Mouse (Mus musculus): Measurements from ENCODE around the gene Uroc1. TPM values are rescaled to one million over a fixed set of nuclear protein-coding genes. Genes with fewer than 3 reads are reported as not detected.

Uroc1 gene
- polyA plus RNA-seq, 1 experiment, result not detected

Other genes starting within 250 kb of the Uroc1 start
- gene Vmn1r50, start 231.9 kb upstream of the Uroc1 start, polyA plus RNA-seq (2012; rRNA removed), result not detected in 2 replicates
- gene Vmn1r51, start 210.7 kb upstream of the Uroc1 start, polyA plus RNA-seq (2012; rRNA removed), result not detected in 2 replicates
- gene Vmn1r52, start 158.5 kb upstream of the Uroc1 start, polyA plus RNA-seq (2012; rRNA removed), result not detected in 2 replicates
- not detected in 2 replicates for gene V1ra8, start 130.5 kb upstream of the Uroc1 start, polyA plus RNA-seq (2012; rRNA removed)
- gene Vmn1r53, start 108.8 kb upstream of the Uroc1 start, polyA plus RNA-seq (2012; rRNA removed), result not detected in 2 replicates
- not detected in 2 replicates for gene Vmn1r54, start 87.0 kb upstream of the Uroc1 start, polyA plus RNA-seq (2012; rRNA removed)
- not detected in 2 replicates for gene BC048671, start 32.1 kb upstream of the Uroc1 start, polyA plus RNA-seq (2012; rRNA removed)
- gene Chst13, start 8.1 kb upstream of the Uroc1 start, polyA plus RNA-seq (2012; rRNA removed), result 0.04 and 0.17 TPM in 2 replicates
- 16.7 and 18.3 TPM in 2 replicates for gene Zxdc, start 36.2 kb downstream of the Uroc1 start, polyA plus RNA-seq (2012; rRNA removed)
- 6.3 TPM in 2 replicates for gene Cfap100, start 95.5 kb downstream of the Uroc1 start, polyA plus RNA-seq (2012; rRNA removed)
- 27.2 and 28.4 TPM in 2 replicates for gene Klf15, start 129.3 kb downstream of the Uroc1 start, polyA plus RNA-seq (2012; rRNA removed)
- gene Aldh1l1, start 153.1 kb downstream of the Uroc1 start, polyA plus RNA-seq (2012; rRNA removed), result 51.6 and 55.0 TPM in 2 replicates